Mouse (Mus musculus): ENCODE measurements around the gene Nmu. TPM values are rescaled to one million over a fixed set of nuclear protein-coding genes. Genes with fewer than 3 reads are reported as not detected.

The Nmu gene
- polyA plus RNA-seq, 1 experiment, result not detected

DNA sequence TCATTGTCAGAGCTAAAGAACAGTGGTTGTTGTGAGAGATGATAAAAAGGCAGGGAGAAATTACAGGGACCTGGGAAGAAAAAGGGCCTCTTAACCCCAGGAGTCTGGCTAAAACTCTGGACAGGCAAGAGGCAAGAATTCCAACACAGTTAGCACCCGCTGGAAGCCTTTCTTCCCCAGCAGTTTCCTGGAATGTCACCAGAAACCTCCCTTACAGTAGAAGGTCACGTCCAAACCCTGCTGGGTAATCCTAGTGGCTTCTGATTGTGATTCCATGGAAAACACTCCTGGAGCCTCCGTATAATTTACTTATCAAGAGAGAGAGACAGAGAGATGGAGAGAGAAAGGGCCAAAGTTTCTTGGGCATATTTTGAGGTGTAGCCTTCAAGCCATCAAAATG, 15.6 kb upstream of the Nmu start:
- DNase-seq (ENCODE audit: low read depth in 1 of 2, low spot score in 2 of 2), result no peak
- Histone ChIP-seq H3K36me3 (ENCODE audit: control insufficient read depth, insufficient read depth, low read length) (no peaks in the 10 kb centered on the region), H3K27ac (ENCODE audit: insufficient read depth, low read length) (no peak overlapping the region), H3K27me3 (ENCODE audit: control insufficient read depth, insufficient read depth, low read length) (no peaks in the 10 kb centered on the region), H3K4me1 (ENCODE audit: control insufficient read depth, insufficient read depth, insufficient read length) (no peaks in the 10 kb centered on the region), H3K4me3 (ENCODE audit: extremely low read depth, insufficient read depth, insufficient read length) (no peak overlapping the region)
- TF ChIP-seq CTCF (IDR thresholded peaks at IDR 0.05; ENCODE audit: extremely low read depth, insufficient read depth, insufficient read length, insufficient replicate concordance) (no peak), POLR2A (IDR thresholded peaks at IDR 0.05; ENCODE audit: low read depth, low read length) (no peak)
- 79% methylated on average over 3 of the region's 3 CpGs for WGBS

GRCm38 (mm10) chr5:76369215-76369840, 5.7 kb upstream of the Nmu start:
- no peaks in the 10 kb centered on the region for H3K27me3 ChIP-seq (ENCODE audit: control insufficient read depth, insufficient read depth, low read length)
- no peaks in the 10 kb centered on the region for H3K36me3 ChIP-seq (ENCODE audit: control insufficient read depth, insufficient read depth, low read length)
- DNase-seq (ENCODE audit: low read depth in 1 of 2, low spot score in 2 of 2), result no peak
- H3K27ac ChIP-seq (ENCODE audit: insufficient read depth, low read length), result no peak overlapping the region
- 62% methylated on average over 8 of the region's 8 CpGs for WGBS
- no peak overlapping the region for H3K4me3 ChIP-seq (ENCODE audit: extremely low read depth, insufficient read depth, insufficient read length)
- H3K4me1 ChIP-seq (ENCODE audit: control insufficient read depth, insufficient read depth, insufficient read length), result no peaks in the 10 kb centered on the region
- TF ChIP-seq CTCF (IDR thresholded peaks at IDR 0.05; ENCODE audit: extremely low read depth, insufficient read depth, insufficient read length, insufficient replicate concordance), result no peak
- TF ChIP-seq POLR2A (IDR thresholded peaks at IDR 0.05; ENCODE audit: low read depth, low read length), result no peak

DNA sequence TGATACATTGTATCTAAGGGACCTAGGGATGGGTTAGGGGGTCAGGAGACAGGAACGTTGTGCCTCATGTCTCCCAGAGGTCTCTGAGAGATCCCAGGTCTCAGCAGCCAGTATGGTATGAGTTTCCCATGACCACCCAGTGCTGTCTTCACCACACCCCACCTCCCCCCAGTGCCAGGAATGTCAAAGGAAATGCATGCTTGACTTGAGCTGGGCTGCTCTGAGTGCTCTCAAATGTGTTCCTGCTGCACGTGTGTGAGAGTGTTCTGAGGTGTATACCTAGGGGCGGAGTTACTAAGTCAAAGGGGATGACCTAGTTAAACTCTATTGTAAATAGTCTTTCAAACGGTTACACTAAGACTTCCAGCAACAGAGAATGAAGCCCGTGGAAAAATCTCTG, 1.8 kb upstream of the Nmu start:
- 62% methylated on average over 5 of the region's 5 CpGs for WGBS
- no peaks in the 10 kb centered on the region for H3K36me3 ChIP-seq (ENCODE audit: control insufficient read depth, insufficient read depth, low read length)
- TF ChIP-seq CTCF (IDR thresholded peaks at IDR 0.05; ENCODE audit: extremely low read depth, insufficient read depth, insufficient read length, insufficient replicate concordance) (no peak), POLR2A (IDR thresholded peaks at IDR 0.05; ENCODE audit: low read depth, low read length) (no peak)
- peaks cover 4% of the 10 kb centered on the region for H3K27me3 ChIP-seq (ENCODE audit: control insufficient read depth, insufficient read depth, low read length)
- H3K4me3 ChIP-seq (ENCODE audit: extremely low read depth, insufficient read depth, insufficient read length), result no peak overlapping the region
- no peak overlapping the region for H3K27ac ChIP-seq (ENCODE audit: insufficient read depth, low read length)
- no peaks in the 10 kb centered on the region for H3K4me1 ChIP-seq (ENCODE audit: control insufficient read depth, insufficient read depth, insufficient read length)
- DNase-seq (ENCODE audit: low read depth in 1 of 2, low spot score in 2 of 2), result no peak

DNA sequence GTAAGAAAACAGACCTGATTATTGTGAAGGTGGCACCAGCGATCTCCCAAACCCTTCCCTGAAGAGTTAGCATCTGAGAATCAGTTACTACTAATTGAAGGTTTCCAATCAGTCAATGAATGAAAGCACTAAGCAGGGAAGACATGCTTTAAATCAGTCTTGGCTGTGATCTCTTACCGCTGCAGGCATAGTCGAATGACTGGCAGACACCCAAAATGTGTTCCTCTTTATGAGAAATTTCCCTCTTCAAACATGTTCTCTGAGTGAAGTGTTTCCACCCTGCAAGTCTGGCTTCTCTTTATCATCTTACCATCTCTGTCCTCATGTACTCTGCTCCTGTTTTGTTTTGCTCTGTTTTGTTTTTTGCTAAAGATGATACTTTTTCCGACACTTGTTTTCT, 2.8 kb downstream of the Nmu start:
- peaks cover 4% of the 10 kb centered on the region for H3K27me3 ChIP-seq (ENCODE audit: control insufficient read depth, insufficient read depth, low read length)
- no peak for DNase-seq (ENCODE audit: low read depth in 1 of 2, low spot score in 2 of 2)
- no peak for TF ChIP-seq POLR2A (IDR thresholded peaks at IDR 0.05; ENCODE audit: low read depth, low read length)
- TF ChIP-seq CTCF (IDR thresholded peaks at IDR 0.05; ENCODE audit: extremely low read depth, insufficient read depth, insufficient read length, insufficient replicate concordance), result no peak
- no peaks in the 10 kb centered on the region for H3K36me3 ChIP-seq (ENCODE audit: control insufficient read depth, insufficient read depth, low read length)
- 55% methylated on average over 4 of the region's 4 CpGs for WGBS
- no peaks in the 10 kb centered on the region for H3K4me1 ChIP-seq (ENCODE audit: control insufficient read depth, insufficient read depth, insufficient read length)
- H3K27ac ChIP-seq (ENCODE audit: insufficient read depth, low read length), result no peak overlapping the region
- H3K4me3 ChIP-seq (ENCODE audit: extremely low read depth, insufficient read depth, insufficient read length), result no peak overlapping the region

- Histone ChIP-seq H3K27ac (ENCODE audit: insufficient read depth, low read length) (no peak overlapping the region), H3K27me3 (ENCODE audit: control insufficient read depth, insufficient read depth, low read length) (peaks cover 4% of the 10 kb centered on the region), H3K4me1 (ENCODE audit: control insufficient read depth, insufficient read depth, insufficient read length) (no peaks in the 10 kb centered on the region), H3K4me3 (ENCODE audit: extremely low read depth, insufficient read depth, insufficient read length) (no peak overlapping the region), H3K36me3 (ENCODE audit: control insufficient read depth, insufficient read depth, low read length) (no peaks in the 10 kb centered on the region)
- DNase-seq (ENCODE audit: low read depth in 1 of 2, low spot score in 2 of 2), result no peak
- no peak for TF ChIP-seq CTCF (IDR thresholded peaks at IDR 0.05; ENCODE audit: extremely low read depth, insufficient read depth, insufficient read length, insufficient replicate concordance)
- TF ChIP-seq POLR2A (IDR thresholded peaks at IDR 0.05; ENCODE audit: low read depth, low read length), result no peak
- 82% methylated on average over 1 of the region's 1 CpGs for WGBS
Observed at GRCm38 (mm10) chr5:76360057-76360456, 3.5 kb downstream of the Nmu start.

- Histone ChIP-seq H3K27me3 (ENCODE audit: control insufficient read depth, insufficient read depth, low read length) (no peaks in the 10 kb centered on the region), H3K27ac (ENCODE audit: insufficient read depth, low read length) (no peak overlapping the region), H3K4me1 (ENCODE audit: control insufficient read depth, insufficient read depth, insufficient read length) (no peaks in the 10 kb centered on the region), H3K4me3 (ENCODE audit: extremely low read depth, insufficient read depth, insufficient read length) (no peak overlapping the region), H3K36me3 (ENCODE audit: control insufficient read depth, insufficient read depth, low read length) (no peaks in the 10 kb centered on the region)
- DNase-seq (ENCODE audit: low read depth in 1 of 2, low spot score in 2 of 2), result no peak
- no peak for TF ChIP-seq CTCF (IDR thresholded peaks at IDR 0.05; ENCODE audit: extremely low read depth, insufficient read depth, insufficient read length, insufficient replicate concordance)
- WGBS, result 71% methylated on average over 7 of the region's 7 CpGs
Observed at GRCm38 (mm10) chr5:76351953-76352611, 11.5 kb downstream of the Nmu start.

- H3K27me3 ChIP-seq (ENCODE audit: control insufficient read depth, insufficient read depth, low read length), result no peaks in the 10 kb centered on the region
- no peaks in the 10 kb centered on the region for H3K4me1 ChIP-seq (ENCODE audit: control insufficient read depth, insufficient read depth, insufficient read length)
- no peak overlapping the region for H3K27ac ChIP-seq (ENCODE audit: insufficient read depth, low read length)
- TF ChIP-seq POLR2A (IDR thresholded peaks at IDR 0.05; ENCODE audit: low read depth, low read length), result no peak
- no peak for TF ChIP-seq CTCF (IDR thresholded peaks at IDR 0.05; ENCODE audit: extremely low read depth, insufficient read depth, insufficient read length, insufficient replicate concordance)
- no peak overlapping the region for H3K4me3 ChIP-seq (ENCODE audit: extremely low read depth, insufficient read depth, insufficient read length)
- no peak for DNase-seq (ENCODE audit: low read depth in 1 of 2, low spot score in 2 of 2)
- H3K36me3 ChIP-seq (ENCODE audit: control insufficient read depth, insufficient read depth, low read length), result no peaks in the 10 kb centered on the region
- WGBS, result 78% methylated on average over 5 of the region's 5 CpGs
Observed at GRCm38 (mm10) chr5:76351537-76351936, 12.1 kb downstream of the Nmu start.

All from spleen, adult 2 months (tissue).